Mouse (Mus musculus) CH12.LX (cell line): ENCODE data around the gene Myt1l. TPM values are rescaled to one million over a fixed set of nuclear protein-coding genes. Genes with fewer than 3 reads are reported as not detected.

ENCODE experiments used
- DNase-seq: peaks from one replicate; pipeline ENCODE4 v3.0.0-alpha.2; 2013; ENCODE audit errors: extremely low read depth
- H3K27ac ChIP-seq: 2 replicates; pipeline ENCODE4 v1.5.1; 2012; ENCODE audit warnings: low read depth, mild to moderate bottlenecking, control low read depth, moderate library complexity; ENCODE audit not compliant: insufficient read depth
- H3K27me3 ChIP-seq: replicated peaks from 2 replicates; pipeline ENCODE3; 2012; ENCODE audit warnings: inconsistent platforms
- H3K36me3 ChIP-seq, 2 experiments: replicated peaks in 1 of 2; 2 replicates each; pipeline versions ENCODE3 to v1.6.1; 2012; ENCODE audit warnings: inconsistent platforms in 1 of 2, low read length in 1 of 2, mild to moderate bottlenecking in 1 of 2, mixed read lengths in 1 of 2, moderate library complexity in 1 of 2; ENCODE audit not compliant: control insufficient read depth in 1 of 2, insufficient read depth in 1 of 2
- H3K4me1 ChIP-seq, 2 experiments: 2 replicates each; pipeline ENCODE4 v1.6.1; 2012; ENCODE audit warnings: inconsistent platforms in 1 of 2, moderate library complexity in 1 of 2; ENCODE audit not compliant: insufficient read depth in 2 of 2, control insufficient read depth in 1 of 2
- H3K4me2 ChIP-seq: 2 replicates; pipeline ENCODE4 v1.6.1; 2012; ENCODE audit warnings: low read depth, mild to moderate bottlenecking, control low read depth; ENCODE audit not compliant: poor library complexity, insufficient read depth, severe bottlenecking
- H3K4me3 ChIP-seq, 3 experiments: fragments of 150-350 bp in 1 of 3; sonication (generic) in 1 of 3; replicated peaks in 1 of 3; 2 replicates each; pipeline versions ENCODE3 to v1.5.1; 2011 to 2012; ENCODE audit warnings: low read depth in 2 of 3, low read length in 2 of 3, mild to moderate bottlenecking in 2 of 3, moderate library complexity in 2 of 3, control low read depth in 1 of 3, improper control_type of control experiment in 1 of 3, inconsistent platforms in 1 of 3, mixed read lengths in 1 of 3; ENCODE audit not compliant: poor library complexity in 1 of 3
- H3K79me2 ChIP-seq: replicated peaks from 2 replicates; pipeline ENCODE4 v1.6.1; 2012; ENCODE audit warnings: mild to moderate bottlenecking, moderate library complexity; ENCODE audit not compliant: control insufficient read depth, poor library complexity, insufficient read depth, severe bottlenecking; ENCODE audit errors: extremely low read depth
- H3K9ac ChIP-seq: 2 replicates; pipeline ENCODE4 v1.6.1; 2012; ENCODE audit warnings: low read depth, mild to moderate bottlenecking, control low read depth, moderate library complexity; ENCODE audit not compliant: insufficient read depth
- H3K9me3 ChIP-seq: replicated peaks from 2 replicates; pipeline ENCODE3; 2012; ENCODE audit warnings: low read length, inconsistent platforms, mixed read lengths
- CHD1 ChIP-seq: IDR thresholded peaks from 2 replicates; pipeline ENCODE4 v1.6.1; 2012; ENCODE audit warnings: low read depth, low read length, improper control_type of control experiment, inconsistent platforms
- CTCF ChIP-seq, 2 experiments: IDR thresholded peaks in 1 of 2; conservative IDR thresholded peaks in 1 of 2; 2 replicates each; pipeline ENCODE4 v1.5.1; 2011 to 2012; ENCODE audit warnings: low read depth in 2 of 2, low read length in 2 of 2, improper control_type of control experiment in 1 of 2, inconsistent platforms in 1 of 2, mild to moderate bottlenecking in 1 of 2, moderate library complexity in 1 of 2
- EP300 ChIP-seq: IDR thresholded peaks from 2 replicates; pipeline ENCODE4 v1.6.1; 2011; ENCODE audit warnings: low read length, improper control_type of control experiment
- GABPA ChIP-seq: IDR thresholded peaks from 2 replicates; pipeline ENCODE4 v1.6.1; 2012; ENCODE audit warnings: low read depth, low read length, improper control_type of control experiment, inconsistent platforms; ENCODE audit not compliant: insufficient replicate concordance
- JUND ChIP-seq: conservative IDR thresholded peaks from 2 replicates; pipeline ENCODE4 v1.6.1; 2011; ENCODE audit warnings: low read depth, low read length, improper control_type of control experiment
- MAZ ChIP-seq: IDR thresholded peaks from 2 replicates; pipeline ENCODE4 v1.6.1; 2012; ENCODE audit warnings: low read depth, mild to moderate bottlenecking, inconsistent platforms, low read length, improper control_type of control experiment, moderate library complexity
- MEF2A ChIP-seq: IDR thresholded peaks from 2 replicates; pipeline ENCODE4 v1.6.1; 2014; ENCODE audit warnings: low read depth, mild to moderate bottlenecking, inconsistent platforms, low read length, improper control_type of control experiment, borderline replicate concordance
- NRF1 ChIP-seq: IDR thresholded peaks from 2 replicates; pipeline ENCODE4 v1.6.1; 2014; ENCODE audit warnings: low read depth, mild to moderate bottlenecking, inconsistent platforms, low read length, improper control_type of control experiment, moderate library complexity
- RAD21 ChIP-seq: IDR thresholded peaks from 2 replicates; pipeline ENCODE4 v1.6.1; 2011; ENCODE audit warnings: low read depth, mild to moderate bottlenecking, low read length, improper control_type of control experiment, moderate library complexity
- SIN3A ChIP-seq: IDR thresholded peaks from 2 replicates; pipeline ENCODE4 v1.6.1; 2012; ENCODE audit warnings: low read length, improper control_type of control experiment, inconsistent platforms
- TBP ChIP-seq: conservative IDR thresholded peaks from 2 replicates; pipeline ENCODE4 v1.6.1; 2011; ENCODE audit warnings: low read depth, low read length, improper control_type of control experiment
- USF1 ChIP-seq: IDR thresholded peaks from 2 replicates; pipeline ENCODE4 v1.6.1; 2014; ENCODE audit warnings: low read depth, mild to moderate bottlenecking, inconsistent platforms, low read length, improper control_type of control experiment
- ZC3H11A ChIP-seq: IDR thresholded peaks from 2 replicates; pipeline ENCODE4 v1.6.1; 2012; ENCODE audit warnings: low read depth, mild to moderate bottlenecking, inconsistent platforms, low read length, improper control_type of control experiment
- ZKSCAN1 ChIP-seq: IDR thresholded peaks from 2 replicates; pipeline ENCODE4 v1.6.1; 2012; ENCODE audit warnings: low read depth, inconsistent platforms, low read length, improper control_type of control experiment, borderline replicate concordance
- ZMIZ1 ChIP-seq: IDR thresholded peaks from 2 replicates; pipeline ENCODE4 v1.6.1; 2012; ENCODE audit warnings: low read depth, mild to moderate bottlenecking, inconsistent platforms, low read length, improper control_type of control experiment
- ZNF384 ChIP-seq: IDR thresholded peaks from 2 replicates; pipeline ENCODE4 v1.6.1; 2012; ENCODE audit warnings: low read depth, low read length, improper control_type of control experiment, inconsistent platforms
- dilution Hi-C: fragments of 300-500 bp; cut with MboI; formaldehyde crosslinking; loops from 2 replicates; pipeline ENCODE4 v1.14.3; 2020; ENCODE audit warnings: low sequenced_read_pairs; ENCODE audit not compliant: extremely low pct_unique_long_range_greater_than_20kb, extremely low pct_ligation_motif_present
- in situ Hi-C: fragments of 300-500 bp; cut with MboI; formaldehyde crosslinking; loops from 3 replicates; pipeline ENCODE4 v1.14.3; 2019; ENCODE audit warnings: low sequenced_read_pairs, low pct_ligation_motif_present, low pct_unique_long_range_greater_than_20kb, mixed read lengths
- polyA plus RNA-seq: library from polyadenylated mRNA; unstranded; fragments of >175 nt; gene quantifications from 2 replicates; pipeline ENCODE4 v1.2.1, GENCODE M21; 2012; ENCODE audit warnings: low read depth; ENCODE audit not compliant: insufficient read length
- total RNA-seq, 2 experiments: library from RNA; depleted of rRNA; stranded (reverse); fragments of 300-350 nt in 1 of 2; fragments of >200 nt in 1 of 2; gene quantifications; 2 replicates each; pipeline ENCODE4 v1.2.3; 2012 to 2014

The Myt1l gene
- total and polyA plus RNA-seq, 3 experiments = 0.31 to 1.1 TPM; not detected in 1

GRCm38 (mm10) chr12:29916807-29917206, 388.6 kb downstream of the Myt1l start:
- TF ChIP-seq CTCF (conservative IDR thresholded peaks at IDR 0.05 in 1 of 2, IDR thresholded peaks at IDR 0.05 in 1 of 2; ENCODE audit: low read depth in 2 of 2, low read length in 2 of 2) (no peak), ZC3H11A (no peak), JUND (no peak)
- Histone ChIP-seq H3K27me3 (no peaks in the 10 kb centered on the region), H3K27ac (no peak overlapping the region), H3K4me1 (0 out of 4 replicates have a peak, but pooled peaks cover 0 to 2% of the 10 kb centered on the region in 2 experiments), H3K79me2 (no peaks in the 10 kb centered on the region), H3K36me3 (no peaks in the 10 kb centered on the region), H3K4me3 (no peak overlapping the region), H3K9ac (no peak overlapping the region), H3K9me3 (peaks cover 3% of the 10 kb centered on the region), H3K4me2 (no peak overlapping the region)
- no peak for DNase-seq
- in situ Hi-C loops = loop anchor here (25.0 kb wide), 1 partner anchor 445 kb away; the partner anchor contains the start of gene Sntg2
- dilution Hi-C loops = no loop called here

GRCm38 (mm10) chr12:29920298-29920697, 392.1 kb downstream of the Myt1l start:
- in situ Hi-C loops = loop anchor here (25.0 kb wide), 1 partner anchor 442 kb away; the partner anchor contains the start of gene Sntg2
- Histone ChIP-seq H3K4me3 (no peak overlapping the region), H3K9me3 (peaks cover 3% of the 10 kb centered on the region), H3K79me2 (no peaks in the 10 kb centered on the region), H3K9ac (no peak overlapping the region), H3K27me3 (no peaks in the 10 kb centered on the region), H3K36me3 (no peaks in the 10 kb centered on the region), H3K4me2 (no peak overlapping the region), H3K4me1 (0 out of 4 replicates have a peak, but pooled peaks cover 0 to 2% of the 10 kb centered on the region in 2 experiments), H3K27ac (no peak overlapping the region)
- no peak for TF ChIP-seq CHD1
- no peak for TF ChIP-seq NRF1
- TF ChIP-seq ZNF384 = no peak
- no peak for TF ChIP-seq TBP
- no peak for TF ChIP-seq GABPA
- TF ChIP-seq ZMIZ1 = no peak
- no peak for TF ChIP-seq SIN3A
- TF ChIP-seq ZC3H11A = no peak
- TF ChIP-seq EP300 = no peak
- TF ChIP-seq MAZ = no peak
- TF ChIP-seq RAD21 = no peak
- TF ChIP-seq MEF2A = no peak
- TF ChIP-seq ZKSCAN1 = no peak
- no peak for TF ChIP-seq USF1
- dilution Hi-C loops = no loop called here
- DNase-seq = no peak
